Mouse (Mus musculus) myocyte (in vitro differentiated cells): ENCODE results near the gene Sox18.

Experiments used
- E2F4 ChIP-seq: IDR thresholded peaks from one replicate; pipeline ENCODE4 v1.6.1; 2011; ENCODE audit warnings: mild to moderate bottlenecking, control low read depth, moderate library complexity; ENCODE audit not compliant: insufficient read depth
- MYOD1 ChIP-seq, 3 experiments: IDR thresholded peaks; one replicate each; pipeline ENCODE4 v1.6.1; 2011; ENCODE audit warnings: control low read depth in 2 of 3, low read depth in 2 of 3, mild to moderate bottlenecking in 2 of 3, moderate library complexity in 1 of 3; ENCODE audit not compliant: insufficient read length in 2 of 3, control insufficient read depth in 1 of 3
- MYOG ChIP-seq, 3 experiments: IDR thresholded peaks; one replicate each; pipeline ENCODE4 v1.6.1; 2011; ENCODE audit warnings: control low read depth in 2 of 3, low read depth in 2 of 3, mild to moderate bottlenecking in 2 of 3; ENCODE audit not compliant: insufficient read length in 2 of 3, control insufficient read depth in 1 of 3, insufficient read depth in 1 of 3
- POLR2A ChIP-seq: IDR thresholded peaks from one replicate; pipeline ENCODE4 v1.6.1; 2011; ENCODE audit warnings: low read depth, mild to moderate bottlenecking, control low read depth, moderate library complexity; ENCODE audit not compliant: insufficient read length
- SRF ChIP-seq: IDR thresholded peaks from one replicate; pipeline ENCODE4 v1.6.1; 2011; ENCODE audit warnings: low read depth; ENCODE audit not compliant: control insufficient read depth, insufficient read length
- USF1 ChIP-seq: IDR thresholded peaks from one replicate; pipeline ENCODE4 v1.6.1; 2011; ENCODE audit warnings: low read depth, mild to moderate bottlenecking, control low read depth, moderate library complexity

- no peak for TF ChIP-seq USF1
- no peak for TF ChIP-seq MYOG (IDR thresholded peaks at IDR 0.05; ENCODE audit: control insufficient read depth in 1 of 3, insufficient read depth in 1 of 3, insufficient read length in 2 of 3, low read depth in 2 of 3)
- no peak for TF ChIP-seq POLR2A
- no peak for TF ChIP-seq MYOD1 (IDR thresholded peaks at IDR 0.05; ENCODE audit: control insufficient read depth in 1 of 3, insufficient read length in 2 of 3, low read depth in 2 of 3)
- no peak for TF ChIP-seq E2F4
- TF ChIP-seq SRF: no peak
These were observed 5.8 kb upstream of the Sox18 start for GRCm38 (mm10) chr2:181677096-181677754.
